Mouse (Mus musculus) cerebellum, adult 2 months (tissue): ENCODE measurements around the gene Abhd2. TPM values are rescaled to one million over a fixed set of nuclear protein-coding genes. Genes with fewer than 3 reads are reported as not detected.

Source experiments
- DNase-seq, 2 experiments: peaks; one replicate each; pipeline ENCODE4 v3.0.0; 2021
- H3K27ac ChIP-seq: fragments of 200-500 bp; 2 replicates; pipeline ENCODE4 v1.5.1; 2012; ENCODE audit warnings: low read length, control low read depth, inconsistent platforms; ENCODE audit not compliant: insufficient read depth
- H3K27me3 ChIP-seq: fragments of 200-500 bp; 2 replicates; pipeline ENCODE4 v1.6.1; 2012; ENCODE audit warnings: inconsistent platforms, mild to moderate bottlenecking, low read length, moderate library complexity; ENCODE audit not compliant: control insufficient read depth, insufficient read depth
- H3K4me1 ChIP-seq: fragments of 200-500 bp; 2 replicates; pipeline ENCODE4 v1.6.1; 2011; ENCODE audit warnings: low read length; ENCODE audit not compliant: control insufficient read depth, insufficient read depth
- H3K4me3 ChIP-seq: fragments of 200-500 bp; replicated peaks from 2 replicates; pipeline ENCODE3; 2011; ENCODE audit warnings: mild to moderate bottlenecking, low read depth, low read length, control low read depth; ENCODE audit not compliant: insufficient read depth
- CTCF ChIP-seq: fragments of 200-500 bp; IDR thresholded peaks from 2 replicates; pipeline ENCODE4 v1.5.1; 2011; ENCODE audit warnings: low read depth, mild to moderate bottlenecking, control low read depth, low read length, moderate library complexity, borderline replicate concordance; ENCODE audit not compliant: insufficient read depth
- POLR2A ChIP-seq: fragments of 200-500 bp; IDR thresholded peaks from 2 replicates; pipeline ENCODE4 v1.6.1; 2011; ENCODE audit warnings: low read length, control low read depth, borderline replicate concordance; ENCODE audit not compliant: insufficient read depth
- WGBS: fragments of 180-500 bp; shearing (Covaris S2); methylation state at CpG from one replicate; pipeline ENCODE4 v1.1.7; 2018; 5-methylcytosine and 5-hydroxymethylcytosine counted together
- polyA plus RNA-seq: library from polyadenylated mRNA; depleted of rRNA; stranded (reverse); fragments of >200 nt; gene quantifications from 2 replicates; pipeline ENCODE4 v1.2.3, GENCODE M21; 2012

Gene Abhd2
- polyA plus RNA-seq, 1 experiment: 22.0 TPM

DNA sequence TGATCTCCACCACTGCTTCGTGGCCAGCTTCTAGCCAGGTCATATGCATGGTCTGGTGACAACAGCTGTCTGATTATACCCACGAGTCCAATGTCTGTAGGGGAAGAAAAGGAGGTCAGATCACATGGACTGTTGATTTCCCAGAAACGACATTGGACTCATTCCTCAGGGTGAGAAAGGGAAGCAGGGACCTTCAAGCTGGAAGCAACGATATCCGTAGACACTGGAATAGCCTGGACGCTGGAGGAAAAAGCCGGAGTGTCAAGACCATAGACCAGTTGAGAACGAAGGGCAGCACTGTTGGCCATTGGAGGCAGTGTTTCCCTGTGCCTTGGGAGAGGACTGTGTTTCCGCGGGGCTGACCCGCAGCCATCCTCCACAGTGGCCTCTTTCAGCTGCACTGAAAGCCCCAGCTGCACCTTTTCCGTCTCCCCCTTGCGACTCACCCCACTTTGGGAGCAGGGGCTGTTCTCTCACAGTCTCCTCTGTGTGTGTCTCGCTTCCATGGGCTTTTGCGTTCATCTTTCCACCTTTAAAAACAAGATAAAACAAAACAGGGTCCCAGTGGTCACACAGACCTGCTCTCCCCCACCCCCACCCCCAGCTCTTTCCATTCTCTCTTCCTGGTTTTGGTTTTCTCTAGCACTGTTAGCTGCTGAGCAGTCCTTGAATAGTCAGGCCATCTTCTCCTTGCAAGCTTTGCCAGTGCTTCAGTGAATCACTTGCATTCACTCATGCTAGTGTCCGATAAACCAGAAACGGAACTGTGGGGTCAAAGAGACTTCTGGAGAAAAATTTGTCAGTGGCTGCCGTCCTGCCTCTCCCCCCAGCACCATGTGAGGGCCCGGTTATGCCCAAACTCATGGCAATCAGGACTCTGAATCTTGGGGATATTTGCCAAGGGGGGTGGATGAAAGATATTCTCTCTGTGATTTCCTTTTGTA is 36.5 kb downstream of the Abhd2 start:
- peaks cover 16% of the 10 kb centered on the region for H3K4me1 ChIP-seq
- no peaks in the 10 kb centered on the region for H3K27me3 ChIP-seq
- H3K27ac ChIP-seq: peak overlapping the region; percentile 13; the same call in 1 of the 2 replicates
- TF ChIP-seq POLR2A (no peak), CTCF (no peak)
- 52% methylated on average over 19 of the region's 19 CpGs for WGBS
- H3K4me3 ChIP-seq: no peak overlapping the region
- no peak for DNase-seq

DNA sequence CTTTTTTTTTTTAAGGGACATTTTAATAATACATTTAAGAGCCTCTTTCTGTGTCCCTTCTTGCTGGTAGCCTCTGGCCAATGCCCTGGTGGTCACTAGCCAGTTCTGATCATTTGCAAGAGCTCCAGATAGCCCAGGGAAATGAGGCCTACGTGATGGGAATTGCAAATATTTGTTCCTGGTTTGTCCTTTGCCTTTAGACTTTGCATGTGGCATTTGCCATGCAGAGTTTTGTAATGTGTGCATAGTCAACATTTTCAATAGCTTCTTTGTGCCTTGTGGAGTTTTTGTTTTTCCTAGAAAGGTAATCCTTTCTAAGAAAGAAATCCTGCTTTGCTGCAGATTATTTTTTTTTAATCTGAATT is 37.2 kb downstream of the Abhd2 start:
- Histone ChIP-seq H3K4me1 (peaks cover 19% of the 10 kb centered on the region), H3K27me3 (no peaks in the 10 kb centered on the region), H3K27ac (no peak overlapping the region), H3K4me3 (no peak overlapping the region)
- TF ChIP-seq POLR2A: no peak
- DNase-seq: no peak
- WGBS: 64% methylated on average over 1 of the region's 1 CpGs

DNA sequence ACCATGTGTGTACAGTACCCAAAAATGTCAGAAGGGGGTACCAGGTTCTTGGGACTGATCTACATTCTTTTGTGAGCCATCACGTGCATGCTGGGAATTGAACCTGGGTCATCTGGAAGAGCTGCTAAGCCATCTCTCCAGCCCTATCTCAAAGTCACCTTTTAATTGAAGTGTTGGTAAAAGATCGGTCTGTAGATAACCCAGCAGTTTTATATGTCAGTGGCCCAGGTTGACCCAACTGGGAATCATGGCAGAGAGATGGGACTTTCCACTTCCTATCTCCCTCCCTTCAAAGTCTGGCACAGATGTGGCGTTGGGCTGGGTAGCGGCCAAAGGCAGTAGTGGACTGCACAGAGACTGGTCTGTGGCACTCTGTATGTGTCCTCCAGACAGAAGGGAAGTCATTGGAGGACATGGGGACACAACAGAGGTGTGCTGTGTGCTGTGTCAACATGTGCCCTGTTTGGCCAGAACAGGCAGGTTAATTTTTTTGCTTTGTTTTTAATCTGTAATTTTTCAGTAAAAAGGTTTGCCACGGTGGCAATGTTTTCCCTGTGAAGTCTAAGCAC is 38.5 kb downstream of the Abhd2 start:
- H3K27me3 ChIP-seq: no peaks in the 10 kb centered on the region
- no peak overlapping the region for H3K4me3 ChIP-seq
- H3K27ac ChIP-seq: no peak overlapping the region
- no peak for TF ChIP-seq POLR2A
- TF ChIP-seq CTCF: no peak
- DNase-seq: no peak
- peaks cover 28% of the 10 kb centered on the region for H3K4me1 ChIP-seq
- WGBS: 70% methylated on average over 5 of the region's 5 CpGs

DNA sequence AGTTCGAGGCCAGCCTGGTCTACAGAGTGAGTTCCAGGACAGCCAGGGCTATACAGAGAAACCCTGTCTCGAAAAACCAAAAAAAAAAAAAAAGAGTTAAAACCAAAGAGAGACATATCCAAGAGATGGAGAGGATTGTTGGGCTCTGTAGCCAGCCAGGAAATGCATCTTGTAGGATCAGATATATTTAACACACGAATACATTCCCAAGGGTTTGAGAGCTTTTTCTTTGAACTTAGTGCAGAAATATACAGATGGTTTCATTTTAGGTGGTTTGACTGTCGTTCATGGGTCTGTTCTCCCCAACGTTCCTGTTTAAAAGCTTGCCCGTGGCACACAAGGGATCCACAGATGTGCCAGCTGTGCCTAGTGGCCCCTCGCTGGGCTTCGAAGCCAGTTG is 39.2 kb downstream of the Abhd2 start:
- Histone ChIP-seq H3K27ac (no peak overlapping the region), H3K4me1 (peaks cover 28% of the 10 kb centered on the region), H3K27me3 (no peaks in the 10 kb centered on the region), H3K4me3 (no peak overlapping the region)
- no peak for DNase-seq
- WGBS: 78% methylated on average over 8 of the region's 8 CpGs
- TF ChIP-seq POLR2A (no peak), CTCF (no peak)

DNA sequence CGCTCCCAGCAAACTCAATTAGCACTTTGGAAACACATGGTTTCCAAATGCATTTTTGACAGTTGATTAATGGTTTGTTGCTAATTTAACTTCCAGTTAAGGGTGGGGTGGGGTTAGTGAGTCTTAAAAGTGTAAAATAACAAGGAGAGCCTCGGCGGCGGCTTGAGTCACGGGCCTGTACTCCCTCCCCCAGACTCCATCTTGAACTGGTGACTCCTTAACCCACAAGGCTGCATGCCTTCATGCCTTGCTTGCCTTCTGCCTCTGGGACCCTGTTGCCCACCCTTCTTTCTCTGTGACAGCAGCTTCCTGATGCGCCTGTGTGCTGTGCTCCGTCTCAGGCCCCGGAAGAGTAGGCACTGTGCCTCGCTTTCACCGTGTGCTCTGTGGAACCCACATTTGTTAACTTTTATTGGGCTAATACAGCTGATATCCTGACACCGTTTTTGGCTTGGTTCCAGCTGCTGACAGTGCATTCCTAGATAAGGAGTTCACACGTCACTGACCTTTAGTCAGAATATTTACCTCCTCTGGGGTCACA is 40.6 kb downstream of the Abhd2 start:
- peaks cover 31% of the 10 kb centered on the region for H3K4me1 ChIP-seq
- 73% methylated on average over 12 of the region's 12 CpGs for WGBS
- no peaks in the 10 kb centered on the region for H3K27me3 ChIP-seq
- no peak overlapping the region for H3K4me3 ChIP-seq
- no peak for DNase-seq
- H3K27ac ChIP-seq: no peak overlapping the region
- no peak for TF ChIP-seq CTCF
- TF ChIP-seq POLR2A: no peak

DNA sequence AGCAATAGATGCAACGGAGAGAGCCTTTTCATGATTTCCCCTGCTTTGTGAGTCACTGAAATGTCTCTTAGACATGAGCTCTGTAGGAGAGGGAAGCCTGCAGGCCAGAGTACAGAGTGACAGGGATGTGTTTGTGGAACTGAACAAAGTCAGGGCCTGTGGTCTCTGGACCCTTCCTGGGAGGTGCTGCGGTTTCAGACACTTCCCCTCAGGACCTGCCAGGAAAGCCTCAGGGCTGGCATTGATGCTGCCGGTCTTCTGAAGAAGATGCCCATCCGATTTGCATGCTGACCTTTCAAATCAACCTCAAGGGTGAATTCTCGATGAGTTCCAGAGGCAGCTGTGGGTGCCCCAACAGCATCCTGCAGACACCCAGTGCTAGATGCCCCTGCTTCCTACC is 41.5 kb downstream of the Abhd2 start:
- H3K4me1 ChIP-seq: peaks cover 23% of the 10 kb centered on the region
- H3K27ac ChIP-seq: no peak overlapping the region
- DNase-seq: no peak
- no peaks in the 10 kb centered on the region for H3K27me3 ChIP-seq
- 65% methylated on average over 5 of the region's 5 CpGs for WGBS
- TF ChIP-seq POLR2A (no peak), CTCF (no peak)
- H3K4me3 ChIP-seq: no peak overlapping the region

DNA sequence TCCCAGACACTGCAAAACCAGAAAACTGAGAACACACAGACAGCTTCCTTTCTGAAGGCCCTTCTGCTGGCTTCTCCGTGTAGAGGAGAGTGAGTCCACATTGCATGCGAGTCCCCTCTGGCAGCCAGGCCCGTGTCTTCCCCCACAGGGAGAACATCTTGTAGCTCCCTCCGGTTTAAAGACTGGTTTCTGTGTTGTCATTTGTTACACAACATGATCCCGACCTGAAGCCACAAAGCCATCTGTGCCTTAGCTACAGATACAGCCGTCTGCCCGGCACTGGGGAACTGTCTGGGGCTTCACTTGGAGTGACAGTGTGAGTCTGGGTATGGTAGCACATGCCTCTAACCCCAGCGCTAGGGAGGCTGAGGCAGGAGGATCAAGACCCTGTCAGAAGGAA is 42.1 kb downstream of the Abhd2 start:
- Histone ChIP-seq H3K27me3 (no peaks in the 10 kb centered on the region), H3K4me3 (no peak overlapping the region), H3K27ac (peak overlapping the region; percentile 26), H3K4me1 (peaks cover 20% of the 10 kb centered on the region)
- DNase-seq: peak; percentile 53 to 68
- 10% methylated on average over 8 of the region's 8 CpGs for WGBS
- TF ChIP-seq CTCF (no peak), POLR2A (no peak)
